Mouse (Mus musculus) lung, adult 2 months (tissue): ENCODE measurements around the gene Sall2. TPM values are rescaled to one million over a fixed set of nuclear protein-coding genes. Genes with fewer than 3 reads are reported as not detected.
"Not testable (repeated sequence)": the region's sequence is repeated elsewhere in the genome, so short reads cannot be mapped to it uniquely, and the experiment has no call there.

Source experiments
- DNase-seq: peaks from one replicate; pipeline ENCODE4 v3.0.0; 2022
- H3K4me1 ChIP-seq: fragments of 200-500 bp; 2 replicates; pipeline ENCODE4 v1.6.1; 2011; ENCODE audit warnings: low read length; ENCODE audit not compliant: control insufficient read depth, insufficient read depth
- H3K4me3 ChIP-seq: fragments of 200-500 bp; replicated peaks from 2 replicates; pipeline ENCODE3; 2011; ENCODE audit warnings: low read depth, mild to moderate bottlenecking, control low read depth, low read length; ENCODE audit errors: extremely low read depth
- CTCF ChIP-seq: fragments of 200-500 bp; IDR thresholded peaks from 2 replicates; pipeline ENCODE4 v1.5.1; 2011; ENCODE audit warnings: mild to moderate bottlenecking, low read length, control low read depth; ENCODE audit not compliant: insufficient read depth
- POLR2A ChIP-seq: fragments of 200-500 bp; IDR thresholded peaks from 2 replicates; pipeline ENCODE4 v1.6.1; 2011; ENCODE audit warnings: low read depth, mild to moderate bottlenecking, control low read depth, low read length, borderline replicate concordance; ENCODE audit errors: extremely low read depth
- WGBS: fragments of 180-500 bp; shearing (Covaris S2); methylation state at CpG from one replicate; pipeline ENCODE4 v1.1.7; 2018; 5-methylcytosine and 5-hydroxymethylcytosine counted together
- polyA plus RNA-seq: library from polyadenylated mRNA; depleted of rRNA; stranded (reverse); fragments of >200 nt; gene quantifications from 2 replicates; pipeline ENCODE4 v1.2.3, GENCODE M21; 2012

The Sall2 gene
- polyA plus RNA-seq, 1 experiment: 8.1 TPM

- WGBS: 16% methylated on average over 16 of the region's 16 CpGs
- H3K4me1 ChIP-seq: peaks cover 2% of the 10 kb centered on the region; the same call in 1 of the 2 replicates
- peak; percentile 23 for DNase-seq
- TF ChIP-seq CTCF (no peak), POLR2A (no peak)
- H3K4me3 ChIP-seq: peak overlapping the region; percentile 80
These were observed 11.9 kb downstream of the Sall2 start for GRCm38 (mm10) chr14:52316441-52317225.

GRCm38 (mm10) chr14:52315792-52316440, 12.6 kb downstream of the Sall2 start:
- under 1% methylated on average over 30 of the region's 41 CpGs for WGBS
- Histone ChIP-seq H3K4me3 (peak overlapping the region; percentile 80), H3K4me1 (peaks cover 2% of the 10 kb centered on the region; the same call in 1 of the 2 replicates)
- DNase-seq: peak; percentile 61
- TF ChIP-seq CTCF (no peak), POLR2A (peak; percentile 41; the same call in 1 of the 2 replicates)

- TF ChIP-seq CTCF: no peak
- TF ChIP-seq POLR2A: no peak
- H3K4me3 ChIP-seq: peak overlapping the region; percentile 80
- WGBS: 12% methylated on average over 17 of the region's 17 CpGs
These were observed 13.2 kb downstream of the Sall2 start for GRCm38 (mm10) chr14:52315283-52315780.

GRCm38 (mm10) chr14:52314808-52315150, 13.8 kb downstream of the Sall2 start:
- TF ChIP-seq CTCF (no peak), POLR2A (no peak)
- WGBS: 55% methylated on average over 8 of the region's 8 CpGs
- peak; percentile 17 for DNase-seq
- no peak overlapping the region for H3K4me3 ChIP-seq
- peaks cover 2% of the 10 kb centered on the region; the same call in 1 of the 2 replicates for H3K4me1 ChIP-seq

More at GRCm38 (mm10) chr14:52315283-52315780, 13.2 kb downstream of the Sall2 start:
- peaks cover 2% of the 10 kb centered on the region; the same call in 1 of the 2 replicates for H3K4me1 ChIP-seq
- DNase-seq: no peak

GRCm38 (mm10) chr14:52313931-52314807, 14.4 kb downstream of the Sall2 start:
- WGBS: 83% methylated on average over 26 of the region's 26 CpGs
- TF ChIP-seq POLR2A (no peak), CTCF (no peak)
- Histone ChIP-seq H3K4me3 (no peak overlapping the region), H3K4me1 (peaks cover 2% of the 10 kb centered on the region; the same call in 1 of the 2 replicates)
- DNase-seq: no peak

- no peak for TF ChIP-seq POLR2A
- TF ChIP-seq CTCF: no peak
These were observed 17.7 kb downstream of the Sall2 start for GRCm38 (mm10) chr14:52310906-52311305.

GRCm38 (mm10) chr14:52310343-52310742, 18.2 kb downstream of the Sall2 start:
- DNase-seq, H3K4me1 ChIP-seq, H3K4me3 ChIP-seq: not testable (repeated sequence)
- 90% methylated on average over 6 of the region's 6 CpGs for WGBS

More at GRCm38 (mm10) chr14:52310906-52311305, 17.7 kb downstream of the Sall2 start:
- 84% methylated on average over 2 of the region's 2 CpGs for WGBS
- no peak for DNase-seq
- Histone ChIP-seq H3K4me3 (no peak overlapping the region), H3K4me1 (peaks cover 2% of the 10 kb centered on the region; the same call in 1 of the 2 replicates)

GRCm38 (mm10) chr14:52306100-52306499, 22.5 kb downstream of the Sall2 start:
- WGBS: 99% methylated on average over 2 of the region's 2 CpGs
- H3K4me1 ChIP-seq: peaks cover 3% of the 10 kb centered on the region
- DNase-seq: no peak
- no peak for TF ChIP-seq POLR2A
- TF ChIP-seq CTCF: no peak
- H3K4me3 ChIP-seq: no peak overlapping the region
